Mouse (Mus musculus) midbrain, embryonic 12.5 days (tissue): Measurements from ENCODE around the gene Tmprss13. TPM values are rescaled to one million over a fixed set of nuclear protein-coding genes. Genes with fewer than 3 reads are reported as not detected.

Experiments
- ATAC-seq: fragments of 200-750 bp; cut with Nextera tagmentation; 2 replicates; pipeline ENCODE4 v1.8.0; 2017; ENCODE audit warnings: low read depth, moderate TSS enrichment, moderate library complexity; ENCODE audit not compliant: low FRiP score
- H3K27ac ChIP-seq: fragments of 300-500 bp; sonication (generic); replicated peaks from 2 replicates; pipeline ENCODE4 v1.5.1; 2016; ENCODE audit warnings: mild to moderate bottlenecking
- H3K27me3 ChIP-seq: fragments of 300-500 bp; sonication (generic); 2 replicates; pipeline ENCODE4 v1.6.1; 2016; ENCODE audit warnings: mild to moderate bottlenecking
- H3K36me3 ChIP-seq: fragments of 300-500 bp; sonication (generic); 2 replicates; pipeline ENCODE4 v1.6.1; 2016
- H3K4me1 ChIP-seq: fragments of 300-500 bp; sonication (generic); 2 replicates; pipeline ENCODE4 v1.6.1; 2016
- H3K4me2 ChIP-seq: fragments of 300-500 bp; sonication (generic); replicated peaks from 2 replicates; pipeline ENCODE4 v1.6.1; 2016; ENCODE audit warnings: mild to moderate bottlenecking, moderate library complexity
- H3K4me3 ChIP-seq: fragments of 300-500 bp; sonication (generic); 2 replicates; pipeline ENCODE4 v1.5.1; 2016; ENCODE audit warnings: mild to moderate bottlenecking
- H3K9ac ChIP-seq: fragments of 300-500 bp; sonication (generic); replicated peaks from 2 replicates; pipeline ENCODE4 v1.6.1; 2016; ENCODE audit warnings: mild to moderate bottlenecking, moderate library complexity
- H3K9me3 ChIP-seq: fragments of 300-500 bp; sonication (generic); 2 replicates; pipeline ENCODE4 v1.6.1; 2016; ENCODE audit warnings: mild to moderate bottlenecking
- WGBS: fragments of 180-500 bp; shearing (Covaris S2); methylation state at CpG from one replicate; pipeline ENCODE4 v1.1.7; 2016; 5-methylcytosine and 5-hydroxymethylcytosine counted together
- polyA plus RNA-seq: library from polyadenylated mRNA; unstranded; fragments of >200 nt; fragmentation: Nextera tagmentation; extraction: Ambion mirVana; gene quantifications from 2 replicates; pipeline ENCODE4 v1.2.1, GENCODE M21; 2016

The Tmprss13 gene
- polyA plus RNA-seq, 1 experiment from 2014 or later = 0.10 TPM

GRCm38 (mm10) chr9:45345516-45345915 is 26.6 kb downstream of the Tmprss13 start:
- H3K27me3 ChIP-seq = no peaks in the 10 kb centered on the region
- no peak for ATAC-seq
- H3K4me1 ChIP-seq = no peaks in the 10 kb centered on the region
- H3K4me3 ChIP-seq = no peak overlapping the region
- H3K4me2 ChIP-seq = no peak overlapping the region
- H3K36me3 ChIP-seq = no peaks in the 10 kb centered on the region
- WGBS = 55% methylated on average over 2 of the region's 2 CpGs
- H3K27ac ChIP-seq = no peak overlapping the region
- no peak overlapping the region for H3K9ac ChIP-seq
- no peaks in the 10 kb centered on the region for H3K9me3 ChIP-seq

DNA sequence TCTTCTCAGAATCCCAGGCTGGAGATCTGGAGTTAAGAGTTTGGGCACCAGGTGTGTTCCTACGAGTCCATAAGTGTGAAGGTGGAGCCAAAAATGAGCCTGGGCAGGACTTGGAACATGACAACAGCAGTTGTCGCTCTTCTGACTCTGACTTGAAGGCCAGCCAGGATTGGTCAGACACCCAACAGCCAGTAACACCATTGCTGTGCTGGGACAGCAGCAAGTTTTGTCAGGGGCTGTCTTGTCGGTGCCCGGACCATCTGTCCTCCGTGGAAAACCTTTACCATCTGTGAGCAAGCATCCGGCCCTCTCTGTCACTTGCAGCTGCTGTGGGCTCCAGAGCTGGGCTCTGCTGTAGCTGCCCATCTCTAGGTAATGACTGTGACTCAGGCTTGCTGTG is 27.4 kb downstream of the Tmprss13 start:
- 89% methylated on average over 6 of the region's 6 CpGs for WGBS
- no peak overlapping the region for H3K4me3 ChIP-seq

GRCm38 (mm10) chr9:45348560-45348959 is 29.7 kb downstream of the Tmprss13 start:
- no peaks in the 10 kb centered on the region for H3K36me3 ChIP-seq
- H3K27me3 ChIP-seq = no peaks in the 10 kb centered on the region
- H3K4me1 ChIP-seq = no peaks in the 10 kb centered on the region
- H3K27ac ChIP-seq = no peak overlapping the region
- no peak overlapping the region for H3K4me3 ChIP-seq
- ATAC-seq = no peak
- no peaks in the 10 kb centered on the region for H3K9me3 ChIP-seq
- H3K4me2 ChIP-seq = no peak overlapping the region
- H3K9ac ChIP-seq = no peak overlapping the region
- WGBS = 80% methylated on average over 6 of the region's 6 CpGs

More for the DNA sequence above, 27.4 kb downstream of the Tmprss13 start:
- Histone ChIP-seq H3K27me3 (no peaks in the 10 kb centered on the region), H3K9me3 (no peaks in the 10 kb centered on the region), H3K4me2 (no peak overlapping the region), H3K27ac (no peak overlapping the region), H3K36me3 (no peaks in the 10 kb centered on the region), H3K9ac (no peak overlapping the region), H3K4me1 (no peaks in the 10 kb centered on the region)
- ATAC-seq = no peak

DNA sequence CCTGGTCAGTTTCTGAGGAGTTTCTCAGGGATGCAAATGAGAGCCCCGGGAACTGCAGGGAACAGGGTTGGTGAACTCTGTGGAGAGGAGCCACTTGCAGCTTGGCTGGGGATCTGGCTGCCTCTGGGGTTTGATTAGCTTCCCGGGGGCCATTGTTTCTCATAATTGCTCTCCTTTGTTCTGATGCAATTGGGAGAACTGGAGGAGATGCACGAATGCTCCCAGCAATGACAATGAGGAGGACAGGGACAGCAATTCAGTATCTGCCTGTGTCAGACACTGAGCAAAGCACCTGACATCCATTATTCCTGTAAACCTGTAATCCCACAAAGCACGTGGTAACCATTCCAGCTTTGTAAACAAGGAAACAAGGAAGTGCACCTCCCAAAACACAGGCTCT is 30.3 kb downstream of the Tmprss13 start:
- H3K4me2 ChIP-seq = no peak overlapping the region
- no peaks in the 10 kb centered on the region for H3K4me1 ChIP-seq
- no peak overlapping the region for H3K27ac ChIP-seq
- no peaks in the 10 kb centered on the region for H3K9me3 ChIP-seq
- no peak overlapping the region for H3K4me3 ChIP-seq
- no peak overlapping the region for H3K9ac ChIP-seq
- ATAC-seq = no peak
- no peaks in the 10 kb centered on the region for H3K36me3 ChIP-seq
- H3K27me3 ChIP-seq = no peaks in the 10 kb centered on the region
- 34% methylated on average over 4 of the region's 4 CpGs for WGBS

- H3K9me3 ChIP-seq = no peaks in the 10 kb centered on the region
- H3K4me1 ChIP-seq = no peaks in the 10 kb centered on the region
- no peak overlapping the region for H3K9ac ChIP-seq
- H3K27me3 ChIP-seq = no peaks in the 10 kb centered on the region
- H3K27ac ChIP-seq = no peak overlapping the region
- 51% methylated on average over 5 of the region's 5 CpGs for WGBS
- no peak overlapping the region for H3K4me3 ChIP-seq
- no peak for ATAC-seq
- no peak overlapping the region for H3K4me2 ChIP-seq
- H3K36me3 ChIP-seq = no peaks in the 10 kb centered on the region
Observed at GRCm38 (mm10) chr9:45349851-45350250, 31.0 kb downstream of the Tmprss13 start.

DNA sequence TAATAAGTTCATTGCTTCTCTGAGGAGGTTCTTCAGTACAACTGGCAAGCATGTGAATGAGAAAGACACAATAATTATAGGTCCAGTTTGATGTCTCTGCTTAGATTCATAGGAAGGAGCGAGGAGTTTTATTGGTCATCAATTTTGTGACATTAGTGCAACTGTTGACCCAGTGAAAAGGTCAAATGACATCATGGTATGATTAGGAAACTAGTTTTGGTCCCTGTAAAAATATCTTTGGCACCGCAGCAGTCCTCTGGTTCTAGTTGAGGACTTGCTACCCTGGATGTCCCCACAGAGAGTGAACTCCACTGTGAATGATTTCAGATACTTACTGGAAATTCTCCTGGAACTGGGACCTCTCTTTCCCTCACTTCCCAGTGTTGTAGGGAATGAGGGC is 36.3 kb downstream of the Tmprss13 start:
- Histone ChIP-seq H3K27ac (no peak overlapping the region), H3K4me3 (no peak overlapping the region), H3K36me3 (no peaks in the 10 kb centered on the region), H3K9me3 (no peaks in the 10 kb centered on the region), H3K27me3 (no peaks in the 10 kb centered on the region), H3K9ac (no peak overlapping the region), H3K4me1 (no peaks in the 10 kb centered on the region), H3K4me2 (no peak overlapping the region)
- no peak for ATAC-seq
- 93% methylated on average over 2 of the region's 2 CpGs for WGBS

DNA sequence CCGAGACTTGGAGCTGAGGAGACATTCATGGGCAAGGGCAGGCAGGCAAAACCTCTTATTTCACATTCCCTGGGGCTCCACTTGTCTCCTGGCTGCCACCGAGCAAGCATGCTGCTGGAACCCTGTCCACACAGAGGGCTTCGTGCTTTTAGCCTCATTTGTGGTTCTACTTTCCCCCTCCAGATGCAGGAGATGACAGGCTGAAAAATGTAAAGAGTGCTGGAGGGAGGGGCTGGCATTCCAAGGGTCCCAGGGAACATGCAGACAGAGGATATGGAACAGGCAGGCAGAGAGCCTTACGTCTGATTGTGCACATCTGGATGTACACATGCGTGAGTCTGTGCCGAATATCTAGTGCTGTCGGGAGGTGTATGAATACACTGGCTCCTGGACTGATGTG is 39.5 kb downstream of the Tmprss13 start:
- no peak overlapping the region for H3K9ac ChIP-seq
- H3K4me3 ChIP-seq = no peak overlapping the region
- no peaks in the 10 kb centered on the region for H3K9me3 ChIP-seq
- H3K27me3 ChIP-seq = no peaks in the 10 kb centered on the region
- H3K36me3 ChIP-seq = no peaks in the 10 kb centered on the region
- H3K27ac ChIP-seq = no peak overlapping the region
- ATAC-seq = no peak
- no peaks in the 10 kb centered on the region for H3K4me1 ChIP-seq
- WGBS = 75% methylated on average over 7 of the region's 7 CpGs
- H3K4me2 ChIP-seq = no peak overlapping the region

DNA sequence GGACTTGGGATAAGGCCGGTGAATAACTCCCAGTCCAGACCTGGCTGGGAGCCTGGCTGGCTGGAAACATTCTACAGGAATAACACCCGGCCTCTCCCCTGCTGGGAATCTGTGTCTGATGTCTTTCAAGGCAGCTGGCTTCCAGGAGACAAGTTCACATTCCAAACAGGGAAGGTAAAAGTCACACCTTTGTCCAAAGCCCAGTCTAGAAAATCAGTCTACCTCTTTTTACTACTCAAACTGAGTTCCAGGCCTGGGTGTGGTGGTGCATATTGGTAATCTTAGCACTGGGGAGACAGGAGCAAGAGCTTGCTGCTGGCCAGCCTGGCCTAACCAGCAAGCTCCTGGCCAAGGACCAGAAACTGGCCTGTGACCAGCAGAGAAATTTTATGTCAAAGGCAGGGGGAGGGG is 43.2 kb downstream of the Tmprss13 start:
- no peak for ATAC-seq
- WGBS = 49% methylated on average over 2 of the region's 2 CpGs

GRCm38 (mm10) chr9:45363639-45364214 is 44.8 kb downstream of the Tmprss13 start:
- Histone ChIP-seq H3K27ac (no peak overlapping the region), H3K4me1 (no peaks in the 10 kb centered on the region), H3K36me3 (no peaks in the 10 kb centered on the region), H3K9me3 (no peaks in the 10 kb centered on the region), H3K9ac (no peak overlapping the region), H3K4me2 (no peak overlapping the region), H3K27me3 (peaks cover 20% of the 10 kb centered on the region), H3K4me3 (no peak overlapping the region)
- ATAC-seq = no peak
- 62% methylated on average over 7 of the region's 7 CpGs for WGBS

More for the DNA sequence above, 43.2 kb downstream of the Tmprss13 start:
- Histone ChIP-seq H3K4me1 (no peaks in the 10 kb centered on the region), H3K27me3 (peaks cover 3% of the 10 kb centered on the region), H3K27ac (no peak overlapping the region), H3K9ac (no peak overlapping the region), H3K36me3 (no peaks in the 10 kb centered on the region), H3K9me3 (no peaks in the 10 kb centered on the region), H3K4me2 (no peak overlapping the region), H3K4me3 (no peak overlapping the region)

- no peaks in the 10 kb centered on the region for H3K9me3 ChIP-seq
- no peak overlapping the region for H3K4me3 ChIP-seq
- peaks cover 26% of the 10 kb centered on the region for H3K27me3 ChIP-seq
- H3K27ac ChIP-seq = no peak overlapping the region
- no peak overlapping the region for H3K9ac ChIP-seq
- no peak overlapping the region for H3K4me2 ChIP-seq
- WGBS = 81% methylated on average over 8 of the region's 8 CpGs
- H3K36me3 ChIP-seq = no peaks in the 10 kb centered on the region
- H3K4me1 ChIP-seq = peaks cover 26% of the 10 kb centered on the region
- no peak for ATAC-seq
Observed at GRCm38 (mm10) chr9:45367716-45368115, 48.8 kb downstream of the Tmprss13 start.

DNA sequence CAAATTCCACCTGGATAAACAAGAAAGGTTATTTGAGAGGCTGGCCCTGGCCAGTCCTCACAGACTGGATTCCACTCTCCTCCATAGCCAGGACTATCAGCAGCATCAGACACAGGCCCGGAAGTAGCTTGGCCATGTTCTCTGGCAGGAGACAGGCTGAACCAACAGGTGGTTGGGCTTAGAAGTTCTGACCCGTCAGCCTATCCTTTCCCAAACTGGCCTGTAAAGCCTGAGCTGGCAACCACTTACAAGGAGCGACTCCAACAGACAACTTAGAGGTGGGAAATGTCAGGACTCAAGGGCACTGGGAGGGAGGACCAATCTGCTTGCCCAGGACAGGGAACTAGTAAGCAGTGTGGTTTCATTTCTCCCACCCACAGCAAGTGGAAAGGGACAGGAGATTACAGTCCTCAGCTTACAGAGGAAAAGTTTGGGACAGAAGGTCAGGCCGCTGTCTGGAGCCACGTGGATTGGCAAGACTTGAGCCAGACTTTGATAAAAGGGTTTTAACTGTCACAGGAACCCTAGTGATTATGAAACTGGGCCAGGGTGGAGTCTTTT is 49.5 kb downstream of the Tmprss13 start:
- H3K4me1 ChIP-seq = peaks cover 30% of the 10 kb centered on the region
- peaks cover 26% of the 10 kb centered on the region for H3K27me3 ChIP-seq
- H3K9me3 ChIP-seq = no peaks in the 10 kb centered on the region
- no peak for ATAC-seq
- H3K4me2 ChIP-seq = no peak overlapping the region
- H3K27ac ChIP-seq = no peak overlapping the region
- no peak overlapping the region for H3K9ac ChIP-seq
- H3K36me3 ChIP-seq = no peaks in the 10 kb centered on the region
- no peak overlapping the region for H3K4me3 ChIP-seq
- WGBS = 77% methylated on average over 5 of the region's 5 CpGs

DNA sequence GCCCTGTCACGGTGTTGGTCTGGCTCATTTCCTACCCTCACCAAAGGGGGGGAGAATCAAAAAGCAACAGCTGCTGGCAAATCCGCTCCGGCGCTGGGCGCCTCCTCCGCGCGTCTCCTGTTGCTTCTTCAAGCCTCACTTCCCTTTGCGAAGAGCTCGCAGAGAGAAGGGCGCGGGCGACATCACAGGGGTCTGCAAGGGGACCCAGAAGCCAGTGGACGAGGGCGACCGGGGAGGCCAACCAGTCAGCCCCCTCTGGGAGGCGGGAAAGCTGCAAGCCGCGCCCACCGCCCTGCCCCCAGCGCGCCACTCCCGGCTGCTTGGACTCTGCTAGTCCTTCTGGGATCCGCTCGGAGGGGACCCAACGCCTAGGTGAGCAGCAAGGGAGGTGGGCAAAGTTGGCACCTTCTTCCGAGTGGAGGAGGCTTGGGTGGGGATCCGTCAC is 51.2 kb downstream of the Tmprss13 start, which contains the start of gene Fxyd6:
Fxyd6 (plus strand) TSS at position 69 of the 445 bp plus-strand sequence.
- H3K36me3 ChIP-seq = 0 out of 2 replicates have a peak, but pooled peaks cover 5% of the 10 kb centered on the region
- WGBS = under 1% methylated on average over 28 of the region's 28 CpGs
- peak; percentile 76 for ATAC-seq

More for the DNA sequence above, 51.2 kb downstream of the Tmprss13 start, which contains the start of gene Fxyd6:
- peaks cover 26% of the 10 kb centered on the region for H3K27me3 ChIP-seq
- H3K4me2 ChIP-seq = peak within 1 kb of the TSS; percentile 90
- peak within 1 kb of the TSS; percentile 83 for H3K27ac ChIP-seq
- H3K4me1 ChIP-seq = peaks cover 34% of the 10 kb centered on the region
- peak within 1 kb of the TSS; percentile 78 for H3K4me3 ChIP-seq
- no peaks in the 10 kb centered on the region for H3K9me3 ChIP-seq
- peak within 1 kb of the TSS; percentile 81 for H3K9ac ChIP-seq
